ENCODE assay signal across 8 mouse cellular contexts in the genomic region with DNA sequence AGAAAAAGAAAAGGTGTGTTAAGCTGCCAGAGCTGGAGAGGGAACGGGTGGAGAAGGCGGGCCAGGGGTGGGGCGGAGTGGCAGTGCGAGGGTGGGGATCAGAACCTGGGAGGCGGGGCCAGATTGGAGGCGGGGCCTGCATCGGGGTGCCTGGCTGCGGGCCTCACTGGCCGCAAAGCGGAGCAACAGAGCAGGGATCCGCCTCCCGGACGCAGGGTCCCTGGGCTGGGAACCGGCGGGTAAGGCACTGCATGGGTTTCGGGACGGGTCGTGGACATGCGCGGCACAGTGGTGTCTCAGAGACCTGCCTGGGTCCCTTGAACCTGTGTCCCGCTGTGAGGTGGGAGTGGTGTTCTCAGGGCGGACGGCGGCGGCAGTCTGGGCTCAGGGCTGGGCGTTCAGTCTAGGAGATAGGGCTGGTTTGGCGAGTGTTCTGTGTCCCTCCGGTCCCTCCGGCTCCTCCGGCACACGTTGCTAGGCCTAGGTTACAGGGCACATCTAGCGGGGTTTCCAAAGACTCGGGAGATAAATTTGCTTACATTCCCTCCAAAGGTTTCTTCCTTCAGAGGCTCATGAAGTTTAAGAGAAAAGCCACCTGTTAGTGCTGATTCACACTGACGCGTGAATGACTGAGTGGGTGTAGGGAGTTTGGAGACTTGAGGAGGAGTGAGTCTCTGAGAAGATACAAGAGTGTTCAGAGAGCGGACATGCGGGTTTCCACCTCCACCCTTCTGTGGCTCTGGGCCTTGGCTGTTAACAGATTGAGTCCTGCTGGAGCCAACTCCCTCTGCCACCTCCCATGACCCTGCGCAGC. TPM values are rescaled to one million over a fixed set of nuclear protein-coding genes. Genes with fewer than 3 reads are reported as not detected.
A peak's percentile ranks its signal among the peaks of the same experiment; 100 is the strongest.
DNase-seq lines count a peak whose midpoint lies in the region; ATAC-seq and TF ChIP-seq lines count a peak whose summit lies in the region.

Gene Sh3bp2, plus strand, starts transcription at position 176 of the 814 bp plus-strand sequence.

- peak; percentile 40 for TF ChIP-seq CTCF in heart, adult 2 months (IDR thresholded peaks at IDR 0.05)

- H3K27ac ChIP-seq in embryonic facial prominence, embryonic 13.5 days: no peak within 1 kb of the TSS
- peak within 1 kb of the TSS; percentile 71 for H3K27ac ChIP-seq in heart, adult 2 months
- no peak within 1 kb of the TSS for H3K27ac ChIP-seq in limb, embryonic 13.5 days
- no peak within 1 kb of the TSS for H3K27ac ChIP-seq in midbrain, embryonic 15.5 days

- peak within 1 kb of the TSS; percentile 69 for H3K9ac ChIP-seq in embryonic facial prominence, embryonic 13.5 days
- H3K9ac ChIP-seq in heart, adult 2 months (ENCODE audit: low read depth, low read length): peak within 1 kb of the TSS; percentile 53
- peak within 1 kb of the TSS; percentile 59 for H3K9ac ChIP-seq in limb, embryonic 13.5 days
- peak within 1 kb of the TSS; percentile 44 for H3K9ac ChIP-seq in midbrain, embryonic 15.5 days

- 0 out of 2 replicates have a peak, but pooled peaks cover 7% of the 10 kb centered on the region for H3K4me1 ChIP-seq in embryonic facial prominence, embryonic 13.5 days
- no peaks in the 10 kb centered on the region; the same call in 1 of the 2 replicates for H3K4me1 ChIP-seq in heart, adult 2 months (ENCODE audit: control insufficient read depth, insufficient read depth, low read length)
- 0 out of 2 replicates have a peak, but pooled peaks cover 2% of the 10 kb centered on the region for H3K4me1 ChIP-seq in limb, embryonic 13.5 days
- peaks cover 6% of the 10 kb centered on the region for H3K4me1 ChIP-seq in midbrain, embryonic 15.5 days

- no peaks in the 10 kb centered on the region for H3K9me3 ChIP-seq in embryonic facial prominence, embryonic 13.5 days
- H3K9me3 ChIP-seq in limb, embryonic 13.5 days: no peaks in the 10 kb centered on the region
- H3K9me3 ChIP-seq in midbrain, embryonic 15.5 days: no peaks in the 10 kb centered on the region

- H3K27me3 ChIP-seq in embryonic facial prominence, embryonic 13.5 days: peaks cover 12% of the 10 kb centered on the region; the same call in 1 of the 2 replicates
- H3K27me3 ChIP-seq in heart, adult 2 months (ENCODE audit: control insufficient read depth, insufficient read depth, low read length): no peaks in the 10 kb centered on the region
- H3K27me3 ChIP-seq in limb, embryonic 13.5 days: peaks cover 13% of the 10 kb centered on the region
- H3K27me3 ChIP-seq in midbrain, embryonic 15.5 days (replicated peaks): no peaks in the 10 kb centered on the region; the same call in 1 of the 2 replicates

- intact Hi-C loops in heart, adult 2 months (cut with DNase I): no loop called here

- no peaks in the 10 kb centered on the region for H3K36me3 ChIP-seq in embryonic facial prominence, embryonic 13.5 days
- H3K36me3 ChIP-seq in heart, adult 2 months (ENCODE audit: control insufficient read depth, insufficient read depth, low read length): no peaks in the 10 kb centered on the region
- H3K36me3 ChIP-seq in limb, embryonic 13.5 days: no peaks in the 10 kb centered on the region
- H3K36me3 ChIP-seq in midbrain, embryonic 15.5 days (replicated peaks): no peaks in the 10 kb centered on the region

- peak within 1 kb of the TSS; percentile 72 for H3K4me2 ChIP-seq in embryonic facial prominence, embryonic 13.5 days
- H3K4me2 ChIP-seq in limb, embryonic 13.5 days (replicated peaks): peak within 1 kb of the TSS; percentile 67
- H3K4me2 ChIP-seq in midbrain, embryonic 15.5 days: peak within 1 kb of the TSS; percentile 89

- H3K4me3 ChIP-seq in embryonic facial prominence, embryonic 13.5 days: peak within 1 kb of the TSS; percentile 53
- peak within 1 kb of the TSS; percentile 58 for H3K4me3 ChIP-seq in heart, adult 2 months
- peak within 1 kb of the TSS; percentile 56 for H3K4me3 ChIP-seq in limb, embryonic 13.5 days
- peak within 1 kb of the TSS; percentile 41 for H3K4me3 ChIP-seq in midbrain, embryonic 15.5 days

- H3K79me2 ChIP-seq in heart, adult 2 months (replicated peaks; ENCODE audit: control insufficient read depth, insufficient read depth, low read length): no peaks in the 10 kb centered on the region

- TF ChIP-seq POLR2A in heart, adult 2 months (IDR thresholded peaks at IDR 0.05; ENCODE audit: insufficient read depth, low read depth, low read length): peak; percentile 77

- peak; percentile 81 for ATAC-seq in embryonic facial prominence, embryonic 13.5 days (ENCODE audit: insufficient number of reproducible peaks, insufficient read depth, low FRiP score, low TSS enrichment, low read depth)
- peak; percentile 94 for ATAC-seq in limb, embryonic 13.5 days (ENCODE audit: low FRiP score, low read depth)
- ATAC-seq in midbrain, embryonic 15.5 days (replicated peaks): peak; percentile 90

- 3% methylated on average over 38 of the region's 38 CpGs for WGBS in embryonic facial prominence, embryonic 13.5 days
- 5% methylated on average over 38 of the region's 38 CpGs for WGBS in heart, adult 2 months
- 2% methylated on average over 38 of the region's 38 CpGs for WGBS in limb, embryonic 13.5 days
- WGBS in midbrain, embryonic 15.5 days: 3% methylated on average over 38 of the region's 38 CpGs

- peak; percentile 93 for DNase-seq in 3T3-L1 (ENCODE audit: low read depth, low spot score)
- peak; percentile 99 to 100 for DNase-seq in adrenal gland, postnatal 36 days
- peak; percentile 97 to 98 for DNase-seq in heart, adult 2 months
- DNase-seq in kidney, adult 8-10 months: peak; percentile 93 to 97
- DNase-seq in spleen, adult 18-20 months: peak; percentile 98 to 100

- no peak for TF ChIP-seq EP300 in heart, adult 2 months (IDR thresholded peaks at IDR 0.05; ENCODE audit: insufficient read depth, low read depth, low read length)

RNA-seq across cellular contexts. Expression of gene Sh3bp2, which starts in this region (rescaled TPM):
- 10 to 100 TPM; 15.4 to 17.3 TPM for total RNA-seq in adrenal gland, postnatal 36 days (2021)
- polyA plus RNA-seq in embryonic facial prominence, embryonic 13.5 days (2015; fragmentation: Nextera tagmentation; extraction: Ambion mirVana): 8.3 and 13.9 TPM in 2 replicates
- total RNA-seq in heart, adult 2 months (2021): 1 to 10 TPM; 2.7 to 3.1 TPM
- 3.7 and 4.4 TPM in 2 replicates for polyA plus RNA-seq in heart, adult 2 months (2012; rRNA removed)
- 11.4 and 13.0 TPM in 2 replicates for polyA plus RNA-seq in limb, embryonic 13.5 days (2015; fragmentation: Nextera tagmentation; extraction: Ambion mirVana)
- 25.4 and 25.9 TPM in 2 replicates for polyA plus RNA-seq in midbrain, embryonic 15.5 days (2015; fragmentation: Nextera tagmentation; extraction: Ambion mirVana)

Comparison
In these comparisons a context has a peak if more than half of its experiments do, and no peak if none do; other contexts are left out.
1. RNA of gene Sh3bp2 (total RNA-seq): 15.4 to 17.3 TPM in adrenal gland, postnatal 36 days; 2.7 to 3.1 TPM in heart, adult 2 months; every median in the first group is over 4 times any median in the second.
2. Peak in every context shown above with its lines, with median percentiles within 50 percentile points of each other: DNase-seq, ATAC-seq, H3K4me2 ChIP-seq, H3K4me3 ChIP-seq and H3K9ac ChIP-seq.